7 mouse cellular contexts compared by ENCODE assay signal in the genomic region with DNA sequence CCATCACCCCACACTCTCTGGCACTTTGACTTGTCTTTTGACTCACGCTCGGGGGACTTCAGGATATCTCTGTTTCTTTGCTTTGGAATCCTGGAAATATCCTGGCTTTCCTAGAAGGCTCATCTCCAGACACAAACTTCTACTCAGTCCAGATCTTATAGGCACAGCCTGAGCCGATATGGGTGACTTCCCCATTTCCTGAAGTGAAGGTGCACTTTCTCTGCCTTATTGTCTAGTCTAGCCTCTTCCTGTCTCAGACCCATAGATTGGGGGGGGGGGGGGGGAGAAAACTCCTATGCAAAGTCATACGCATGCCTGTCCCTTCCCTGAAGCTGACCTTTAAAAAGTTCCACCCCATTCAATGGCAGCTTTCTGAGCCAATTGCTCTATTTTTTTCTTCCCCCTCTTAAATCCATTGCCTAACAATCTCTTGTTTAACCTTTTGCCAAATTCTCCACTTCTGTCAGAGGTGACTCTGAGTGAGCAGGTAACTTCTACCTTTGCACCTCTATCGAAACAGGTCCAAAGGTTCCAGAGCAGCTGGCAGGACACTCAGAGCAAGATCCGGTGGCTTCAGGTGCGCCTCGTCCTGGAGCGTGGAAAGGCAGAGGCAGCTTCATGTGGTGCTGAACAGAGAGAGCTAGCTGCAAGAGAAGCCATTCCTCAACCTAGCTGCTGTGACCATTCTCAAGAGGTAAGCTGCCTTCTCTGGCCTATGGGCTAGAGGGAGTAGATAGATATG. TPM values are rescaled to one million over a fixed set of nuclear protein-coding genes. Genes with fewer than 3 reads are reported as not detected.
DNase-seq lines count a peak whose midpoint lies in the region; ATAC-seq and TF ChIP-seq lines count a peak whose summit lies in the region.

A gene (plus strand): TSS at position 556 of the 742 bp plus-strand sequence.

- TF ChIP-seq CTCF in forebrain, postnatal 0 days (IDR thresholded peaks at IDR 0.05; ENCODE audit: low read depth): no peak

- H3K4me2 ChIP-seq in forebrain, postnatal 0 days (ENCODE audit: low read depth): no peak within 1 kb of the TSS
- H3K4me2 ChIP-seq in intestine, embryonic 16.5 days (ENCODE audit: low read depth, low read length): peak within 1 kb of the TSS; percentile 85
- H3K4me2 ChIP-seq in liver, embryonic 15.5 days: peak within 1 kb of the TSS; percentile 88; the same call in 1 of the 2 replicates

- ATAC-seq in CD4-positive, CD25-positive, alpha-beta regulatory T cell, adult 4 months: no peak
- no peak for ATAC-seq in forebrain, postnatal 0 days
- ATAC-seq in intestine, embryonic 16.5 days: no peak
- no peak for ATAC-seq in liver, embryonic 15.5 days (ENCODE audit: insufficient read depth)

- in situ Hi-C loops in ES-E14 (cut with MboI; ENCODE audit: low sequenced_read_pairs in 2 of 2, unreplicated experiment in 2 of 2): no loop called here

- no peak within 1 kb of the TSS for H3K4me3 ChIP-seq in ES-E14 (ENCODE audit: insufficient read depth in 1 of 2, low read depth in 1 of 2, low read length in 2 of 2, poor library complexity in 1 of 2, severe bottlenecking in 1 of 2)
- no peak within 1 kb of the TSS for H3K4me3 ChIP-seq in forebrain, postnatal 0 days (ENCODE audit: low read depth, low read length)
- H3K4me3 ChIP-seq in intestine, embryonic 16.5 days (ENCODE audit: low read length): peak within 1 kb of the TSS; percentile 30
- peak within 1 kb of the TSS; percentile 77 for H3K4me3 ChIP-seq in liver, embryonic 15.5 days (replicated peaks)

- H3K9ac ChIP-seq in ES-E14 (ENCODE audit: insufficient read depth, low read depth, low read length, poor library complexity, severe bottlenecking): no peak within 1 kb of the TSS
- no peak within 1 kb of the TSS for H3K9ac ChIP-seq in forebrain, postnatal 0 days
- H3K9ac ChIP-seq in intestine, embryonic 16.5 days (ENCODE audit: low read depth, low read length): no peak within 1 kb of the TSS; the same call in 1 of the 2 replicates
- H3K9ac ChIP-seq in liver, embryonic 15.5 days: no peak within 1 kb of the TSS

- peaks cover 0 to 8% of the 10 kb centered on the region in 2 experiments; a peak in 2 of 4 replicates for H3K4me1 ChIP-seq in ES-E14 (ENCODE audit: control insufficient read depth in 2 of 2, insufficient read depth in 2 of 2, low read length in 2 of 2, poor library complexity in 1 of 2)
- no peaks in the 10 kb centered on the region for H3K4me1 ChIP-seq in forebrain, postnatal 0 days (ENCODE audit: insufficient read depth)
- no peaks in the 10 kb centered on the region; the same call in 1 of the 2 replicates for H3K4me1 ChIP-seq in intestine, embryonic 16.5 days (ENCODE audit: control insufficient read depth, insufficient read depth, low read length)
- peaks cover 60% of the 10 kb centered on the region for H3K4me1 ChIP-seq in liver, embryonic 15.5 days (replicated peaks)

- DNase-seq in ES-E14 (ENCODE audit: low read depth, low spot score): no peak
- DNase-seq in forebrain, postnatal 0 days: no peak
- no peak for DNase-seq in Muller cell, postnatal 12 days (ENCODE audit: inconsistent ontology term)
- no peak for DNase-seq in adipocyte (ENCODE audit: low spot score)

- WGBS in forebrain, postnatal 0 days: 95% methylated on average over 9 of the region's 9 CpGs
- WGBS in intestine, embryonic 16.5 days: 84% methylated on average over 9 of the region's 9 CpGs
- 70% methylated on average over 9 of the region's 9 CpGs for WGBS in liver, embryonic 15.5 days (ENCODE audit: insufficient replicate concordance)

- no peaks in the 10 kb centered on the region for H3K9me3 ChIP-seq in ES-E14 (ENCODE audit: control insufficient read depth, insufficient read depth, low read depth, low read length)
- no peaks in the 10 kb centered on the region for H3K9me3 ChIP-seq in forebrain, postnatal 0 days (ENCODE audit: low read length)
- no peaks in the 10 kb centered on the region for H3K9me3 ChIP-seq in intestine, embryonic 16.5 days (ENCODE audit: control insufficient read depth, low read length)
- no peaks in the 10 kb centered on the region for H3K9me3 ChIP-seq in liver, embryonic 15.5 days (replicated peaks)

- no peaks in the 10 kb centered on the region for H3K36me3 ChIP-seq in ES-E14 (ENCODE audit: control insufficient read depth, insufficient read depth, low read length, poor library complexity, severe bottlenecking)
- no peaks in the 10 kb centered on the region for H3K36me3 ChIP-seq in forebrain, postnatal 0 days (ENCODE audit: insufficient read depth)
- H3K36me3 ChIP-seq in intestine, embryonic 16.5 days (ENCODE audit: control insufficient read depth, insufficient read depth, low read length): no peaks in the 10 kb centered on the region
- H3K36me3 ChIP-seq in liver, embryonic 15.5 days (replicated peaks): 0 out of 2 replicates have a peak, but pooled peaks cover 2% of the 10 kb centered on the region

- no peak within 1 kb of the TSS for H3K27ac ChIP-seq in ES-E14 (ENCODE audit: insufficient read depth, low read depth, low read length, poor library complexity, severe bottlenecking)
- no peak within 1 kb of the TSS for H3K27ac ChIP-seq in forebrain, postnatal 0 days (ENCODE audit: low read depth, low read length)
- H3K27ac ChIP-seq in intestine, embryonic 16.5 days (ENCODE audit: low read length): peak within 1 kb of the TSS; percentile 75
- peak within 1 kb of the TSS; percentile 58 for H3K27ac ChIP-seq in liver, embryonic 15.5 days (replicated peaks)

- H3K27me3 ChIP-seq in forebrain, postnatal 0 days (ENCODE audit: insufficient read depth, low read length): no peaks in the 10 kb centered on the region
- H3K27me3 ChIP-seq in intestine, embryonic 16.5 days (replicated peaks; ENCODE audit: control insufficient read depth, insufficient read depth, low read length): no peaks in the 10 kb centered on the region
- no peaks in the 10 kb centered on the region for H3K27me3 ChIP-seq in liver, embryonic 15.5 days

TF ChIP-seq in ES-E14, 5 proteins besides CTCF, POLR2A, EP300 and RAD21:
- no peak for TF ChIP-seq HCFC1 (IDR thresholded peaks at IDR 0.05; ENCODE audit: borderline replicate concordance, insufficient read depth, low read length)

RNA-seq across cellular contexts. Expression of the gene that starts here (rescaled TPM):
- 10 to 100 TPM; 66.4 to 83.1 TPM for polyA plus RNA-seq in CD4-positive, CD25-positive, alpha-beta regulatory T cell, adult 4 months (2017; shearing (Covaris generic))
- total RNA-seq in ES-E14 (2012; rRNA removed): 17.1 and 30.0 TPM in 2 replicates
- total RNA-seq in forebrain, postnatal 0 days (2014; rRNA removed): 15.9 and 22.7 TPM in 2 replicates
- 16.4 and 16.6 TPM in 2 replicates for polyA plus RNA-seq in forebrain, postnatal 0 days (2015; fragmentation: Nextera tagmentation; extraction: Ambion mirVana)
- 589 and 886 TPM in 2 replicates for polyA plus RNA-seq in intestine, embryonic 16.5 days (2015; fragmentation: Nextera tagmentation; extraction: Ambion mirVana)
- 154 and 157 TPM in 2 replicates for polyA plus RNA-seq in liver, embryonic 15.5 days (2015; fragmentation: Nextera tagmentation; extraction: Ambion mirVana)

Comparison
In these comparisons a context has a peak if more than half of its experiments do, and no peak if none do; other contexts are left out.
1. H3K27ac ChIP-seq: peak in intestine, embryonic 16.5 days (single experiment) and liver, embryonic 15.5 days (single experiment); none in ES-E14 (single experiment) and forebrain, postnatal 0 days (single experiment).
2. H3K4me3 ChIP-seq: peak in intestine, embryonic 16.5 days (single experiment) and liver, embryonic 15.5 days (single experiment); none in ES-E14 (0 of 2) and forebrain, postnatal 0 days (single experiment).